Mouse (Mus musculus): ENCODE results near the gene Nsmce3.

DNA sequence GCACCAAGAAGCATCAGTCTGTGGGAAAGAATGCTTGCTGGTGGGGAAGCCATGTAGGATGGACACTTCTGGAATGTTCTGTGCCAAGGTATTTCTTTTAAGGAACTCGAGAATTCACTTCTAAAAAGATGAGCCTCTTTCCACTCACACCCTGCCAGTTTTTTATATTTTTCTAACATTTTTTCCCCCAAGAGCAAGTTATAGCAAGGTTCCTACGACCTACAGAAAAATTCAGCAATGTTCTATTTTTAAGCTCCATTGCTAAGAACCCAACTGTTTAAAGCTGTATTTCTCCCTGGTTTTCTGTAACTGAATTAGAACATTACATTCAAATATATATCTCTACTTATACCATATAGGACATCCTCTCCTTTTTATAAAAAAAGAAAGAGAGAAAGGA lies 39.1 kb upstream of the Nsmce3 start:
- TF ChIP-seq HCFC1 (IDR thresholded peaks at IDR 0.05; ENCODE audit: low read depth, low read length), result no peak
- TF ChIP-seq ZKSCAN1 (IDR thresholded peaks at IDR 0.05; ENCODE audit: borderline replicate concordance, low read depth, low read length), result no peak
- TF ChIP-seq POLR2A (IDR thresholded peaks at IDR 0.05; ENCODE audit: low read depth, low read length), result no peak
- no peak for TF ChIP-seq CTCF (conservative IDR thresholded peaks at IDR 0.05 in 1 of 2, IDR thresholded peaks at IDR 0.05 in 1 of 2; ENCODE audit: low read depth in 2 of 2, low read length in 2 of 2)
- TF ChIP-seq ZC3H11A (IDR thresholded peaks at IDR 0.05; ENCODE audit: low read depth, low read length), result no peak
- no peak for TF ChIP-seq GABPA (IDR thresholded peaks at IDR 0.05; ENCODE audit: insufficient replicate concordance, low read depth, low read length)
- no peak for TF ChIP-seq POLR2AphosphoS2 (IDR thresholded peaks at IDR 0.05; ENCODE audit: low read depth, low read length)
- no peak for TF ChIP-seq E2F4 (IDR thresholded peaks at IDR 0.05; ENCODE audit: insufficient replicate concordance, low read depth, low read length)
- no peak for TF ChIP-seq ZMIZ1 (IDR thresholded peaks at IDR 0.05; ENCODE audit: low read depth, low read length)
- no peak for TF ChIP-seq EP300 (IDR thresholded peaks at IDR 0.05; ENCODE audit: low read length)
